In genomic region chr5:119547070-119547469, GRCm38 (mm10) we compare ENCODE assay signal across 11 mouse cellular contexts.
"Had no signal": no experiment of that assay in that cellular context is flagged by ENCODE, and none has a peak within 500 bp of the region (broad histone marks: within the 10 kb centered on the region; RNA-seq: fewer than 3 reads in every experiment).

No protein-coding gene starts in this region.

- H3K27ac ChIP-seq: kidney, postnatal 0 days; liver, embryonic 14.5 days; stomach, postnatal 0 days had no signal

- DNase-seq: kidney, adult 11 months; kidney, adult 9 months; kidney, postnatal 36 days; layer of hippocampus, adult 9-11 months; layer of hippocampus, postnatal 36 days; lung, adult 18-20 months; midbrain, embryonic 14.5 days; thymus, postnatal 14 days had no signal

- H3K9ac ChIP-seq: liver, embryonic 14.5 days had no signal
